Mouse (Mus musculus): ENCODE data around the gene Atl1. TPM values are rescaled to one million over a fixed set of nuclear protein-coding genes. Genes with fewer than 3 reads are reported as not detected.
A peak's percentile ranks its signal among the peaks of the same experiment; 100 is the strongest.

Gene Atl1
- polyA plus RNA-seq, 1 experiment from 2014 or later, result 4.5 TPM

DNA sequence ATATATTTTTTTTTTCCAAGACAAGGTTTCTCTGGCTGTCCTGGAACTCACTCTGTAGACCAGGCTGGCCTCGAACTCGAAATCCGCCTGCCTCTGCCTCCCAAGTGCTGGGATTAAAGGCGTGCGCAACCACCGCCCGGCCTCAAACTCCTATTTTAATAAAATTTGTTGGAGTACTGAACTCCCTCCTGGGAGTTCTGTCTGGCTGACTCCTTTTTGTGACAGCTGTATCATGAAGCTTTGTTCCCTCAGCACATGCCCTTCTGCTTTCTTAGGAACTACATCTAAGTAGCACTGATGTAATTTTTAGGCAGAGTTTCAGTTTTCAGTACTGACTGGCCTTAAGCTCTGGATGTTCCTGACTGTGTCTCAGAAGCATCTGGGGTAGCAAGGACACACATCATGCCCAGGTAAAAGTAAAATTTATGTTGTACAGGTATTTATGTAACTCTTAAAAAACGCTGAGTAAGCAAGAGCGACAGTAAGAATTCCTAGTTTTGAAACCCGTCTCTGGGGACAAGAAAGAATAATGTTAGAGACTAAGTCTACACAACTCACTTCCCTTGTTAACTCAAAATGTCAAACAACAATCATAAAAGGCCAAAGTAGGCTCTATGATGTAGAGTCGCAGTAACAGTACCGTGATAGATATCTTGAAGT lies 36.6 kb upstream of the Atl1 start:
- Histone ChIP-seq H3K9ac (ENCODE audit: low read length) (no peak overlapping the region), H3K27ac (ENCODE audit: low read length) (no peak overlapping the region), H3K4me3 (replicated peaks; ENCODE audit: low read length) (no peak overlapping the region), H3K4me2 (ENCODE audit: low read depth, low read length) (no peak overlapping the region), H3K27me3 (ENCODE audit: control insufficient read depth, insufficient read depth, low read length) (no peaks in the 10 kb centered on the region), H3K36me3 (ENCODE audit: control insufficient read depth, insufficient read depth, low read length) (0 out of 2 replicates have a peak, but pooled peaks cover 5% of the 10 kb centered on the region), H3K4me1 (ENCODE audit: control insufficient read depth, insufficient read depth, low read length) (peaks cover 3% of the 10 kb centered on the region; the same call in 1 of the 2 replicates), H3K9me3 (replicated peaks; ENCODE audit: control insufficient read depth, low read length) (no peaks in the 10 kb centered on the region)
- WGBS, result 94% methylated on average over 12 of the region's 12 CpGs
- ATAC-seq (ENCODE audit: insufficient read depth, low FRiP score), result no peak

DNA sequence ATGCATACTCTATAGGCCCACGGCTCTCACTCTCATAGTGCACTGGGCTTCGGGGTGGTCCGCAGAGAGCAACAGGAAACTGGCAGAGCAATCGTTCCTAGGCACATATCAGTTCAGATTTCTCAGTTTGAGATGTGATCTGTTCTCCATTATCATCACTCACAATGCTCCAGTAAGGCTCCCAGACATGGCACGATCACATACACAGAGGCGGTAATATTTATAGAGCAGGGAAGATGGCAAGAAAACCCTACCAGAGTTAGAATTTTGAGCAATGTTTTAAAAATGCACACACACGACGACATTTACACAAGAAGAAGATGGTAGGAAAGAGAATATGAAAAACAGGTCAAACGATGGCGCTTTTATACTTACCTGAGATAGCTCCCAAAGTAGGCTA lies 36.0 kb upstream of the Atl1 start:
- Histone ChIP-seq H3K27me3 (ENCODE audit: control insufficient read depth, insufficient read depth, low read length) (no peaks in the 10 kb centered on the region), H3K36me3 (ENCODE audit: control insufficient read depth, insufficient read depth, low read length) (0 out of 2 replicates have a peak, but pooled peaks cover 5% of the 10 kb centered on the region), H3K9me3 (replicated peaks; ENCODE audit: control insufficient read depth, low read length) (no peaks in the 10 kb centered on the region), H3K4me3 (replicated peaks; ENCODE audit: low read length) (no peak overlapping the region), H3K4me2 (ENCODE audit: low read depth, low read length) (no peak overlapping the region), H3K4me1 (ENCODE audit: control insufficient read depth, insufficient read depth, low read length) (peaks cover 3% of the 10 kb centered on the region; the same call in 1 of the 2 replicates), H3K27ac (ENCODE audit: low read length) (no peak overlapping the region), H3K9ac (ENCODE audit: low read length) (no peak overlapping the region)
- WGBS, result 94% methylated on average over 10 of the region's 10 CpGs
- ATAC-seq (ENCODE audit: insufficient read depth, low FRiP score), result no peak

DNA sequence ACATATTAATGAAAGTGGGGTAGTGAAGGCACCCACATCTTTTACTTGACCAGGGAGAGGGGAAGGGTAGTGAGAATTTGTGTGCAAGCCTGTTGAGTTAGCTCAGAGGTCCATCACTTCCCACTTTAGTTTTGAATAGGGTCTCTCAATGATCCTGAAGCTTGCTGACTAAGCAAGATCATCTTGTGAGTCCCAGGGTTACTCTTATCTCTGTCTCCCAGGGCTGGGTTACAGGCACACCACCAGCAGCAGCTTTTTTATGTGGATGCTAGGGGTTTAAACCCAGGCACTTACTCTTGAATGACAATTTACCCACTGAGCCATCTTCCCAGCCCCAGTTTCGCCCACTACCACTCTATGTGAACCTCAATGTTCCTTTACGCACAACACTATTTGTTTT lies 34.8 kb upstream of the Atl1 start:
- peaks cover 3% of the 10 kb centered on the region; the same call in 1 of the 2 replicates for H3K4me1 ChIP-seq (ENCODE audit: control insufficient read depth, insufficient read depth, low read length)
- no peak overlapping the region for H3K27ac ChIP-seq (ENCODE audit: low read length)
- no peak overlapping the region for H3K4me3 ChIP-seq (replicated peaks; ENCODE audit: low read length)
- H3K9me3 ChIP-seq (replicated peaks; ENCODE audit: control insufficient read depth, low read length), result no peaks in the 10 kb centered on the region
- no peak for ATAC-seq (ENCODE audit: insufficient read depth, low FRiP score)
- 0 out of 2 replicates have a peak, but pooled peaks cover 5% of the 10 kb centered on the region for H3K36me3 ChIP-seq (ENCODE audit: control insufficient read depth, insufficient read depth, low read length)
- H3K27me3 ChIP-seq (ENCODE audit: control insufficient read depth, insufficient read depth, low read length), result no peaks in the 10 kb centered on the region
- H3K4me2 ChIP-seq (ENCODE audit: low read depth, low read length), result no peak overlapping the region
- no peak overlapping the region for H3K9ac ChIP-seq (ENCODE audit: low read length)
- 92% methylated on average over 2 of the region's 2 CpGs for WGBS

DNA sequence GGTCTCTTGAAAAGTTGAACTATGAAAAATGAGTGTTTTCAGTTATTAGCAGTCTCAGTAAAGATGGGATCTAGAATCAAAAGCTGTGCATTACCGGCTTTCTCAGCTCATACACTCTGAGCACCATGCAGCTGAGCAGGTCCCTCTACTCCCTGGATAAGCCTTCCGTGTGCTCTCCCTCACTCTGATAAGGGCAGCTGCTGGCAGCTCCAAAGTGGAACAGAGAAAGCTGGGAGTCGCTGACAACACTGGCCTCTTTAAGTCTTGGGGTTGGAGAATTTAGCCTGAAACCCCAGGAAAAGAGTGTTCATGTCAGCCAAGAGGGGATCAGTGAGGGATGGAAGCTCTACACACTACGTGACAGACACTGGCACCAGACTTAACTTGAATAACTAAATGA lies 33.6 kb upstream of the Atl1 start:
- H3K4me2 ChIP-seq (ENCODE audit: low read depth, low read length), result no peak overlapping the region
- ATAC-seq (ENCODE audit: insufficient read depth, low FRiP score), result no peak
- H3K9me3 ChIP-seq (replicated peaks; ENCODE audit: control insufficient read depth, low read length), result no peaks in the 10 kb centered on the region
- no peak overlapping the region for H3K9ac ChIP-seq (ENCODE audit: low read length)
- 68% methylated on average over 4 of the region's 4 CpGs for WGBS
- H3K4me3 ChIP-seq (replicated peaks; ENCODE audit: low read length), result no peak overlapping the region
- no peak overlapping the region for H3K27ac ChIP-seq (ENCODE audit: low read length)
- H3K4me1 ChIP-seq (ENCODE audit: control insufficient read depth, insufficient read depth, low read length), result peaks cover 3% of the 10 kb centered on the region; the same call in 1 of the 2 replicates
- no peaks in the 10 kb centered on the region for H3K27me3 ChIP-seq (ENCODE audit: control insufficient read depth, insufficient read depth, low read length)
- 0 out of 2 replicates have a peak, but pooled peaks cover 5% of the 10 kb centered on the region for H3K36me3 ChIP-seq (ENCODE audit: control insufficient read depth, insufficient read depth, low read length)

DNA sequence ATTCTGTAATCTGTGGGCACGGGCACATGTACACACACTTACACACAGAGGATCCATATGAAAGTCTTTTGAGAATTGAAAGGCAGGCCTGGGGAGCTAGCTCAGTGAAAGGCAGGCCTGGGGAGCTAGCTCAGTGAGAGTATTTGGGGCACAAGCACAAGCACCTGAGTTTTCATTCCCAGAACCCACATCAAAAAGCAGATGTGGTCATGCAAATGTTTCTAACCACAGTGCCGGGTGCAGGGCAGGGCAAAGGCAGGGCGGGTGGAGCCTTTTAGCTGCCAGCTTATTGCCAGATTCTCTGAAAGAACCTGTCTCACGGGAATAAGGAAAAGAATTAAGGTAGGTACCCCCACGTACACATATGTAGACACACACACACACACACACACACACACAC lies 28.9 kb upstream of the Atl1 start:
- Histone ChIP-seq H3K4me1 (ENCODE audit: control insufficient read depth, insufficient read depth, low read length) (peaks cover 6% of the 10 kb centered on the region; the same call in 1 of the 2 replicates), H3K27ac (ENCODE audit: low read length) (no peak overlapping the region), H3K36me3 (ENCODE audit: control insufficient read depth, insufficient read depth, low read length) (no peaks in the 10 kb centered on the region), H3K4me2 (ENCODE audit: low read depth, low read length) (no peak overlapping the region), H3K27me3 (ENCODE audit: control insufficient read depth, insufficient read depth, low read length) (no peaks in the 10 kb centered on the region), H3K9me3 (replicated peaks; ENCODE audit: control insufficient read depth, low read length) (no peaks in the 10 kb centered on the region), H3K4me3 (replicated peaks; ENCODE audit: low read length) (no peak overlapping the region), H3K9ac (ENCODE audit: low read length) (no peak overlapping the region)
- 66% methylated on average over 5 of the region's 5 CpGs for WGBS
- ATAC-seq (ENCODE audit: insufficient read depth, low FRiP score), result no peak

DNA sequence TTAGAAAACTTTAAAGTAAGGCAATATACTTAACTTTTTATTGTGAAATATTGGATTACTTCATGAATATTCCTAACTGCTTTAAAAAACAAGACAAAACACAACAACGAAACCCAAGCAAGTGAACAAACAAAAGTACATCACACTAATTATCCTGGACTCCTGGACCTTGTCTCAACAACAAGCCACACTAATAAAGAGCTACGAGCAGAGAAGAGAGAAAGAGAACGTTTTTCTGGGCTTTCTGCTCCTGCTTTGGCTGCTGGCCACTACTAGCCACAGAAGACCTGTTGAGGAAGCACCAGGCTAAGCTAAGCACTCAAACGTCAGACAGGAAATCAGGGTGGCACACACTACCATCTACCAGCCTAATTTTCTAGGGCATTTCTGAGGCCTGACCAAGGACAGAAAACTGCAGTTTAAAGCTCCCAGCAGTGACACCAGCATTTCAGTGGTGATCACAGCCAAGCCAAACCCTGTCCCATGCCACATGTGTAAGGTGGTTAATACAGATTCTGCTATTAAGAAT lies 28.2 kb upstream of the Atl1 start:
- H3K4me3 ChIP-seq (replicated peaks; ENCODE audit: low read length), result no peak overlapping the region
- no peak overlapping the region for H3K4me2 ChIP-seq (ENCODE audit: low read depth, low read length)
- WGBS, result 60% methylated on average over 4 of the region's 4 CpGs
- H3K27ac ChIP-seq (ENCODE audit: low read length), result no peak overlapping the region
- H3K9me3 ChIP-seq (replicated peaks; ENCODE audit: control insufficient read depth, low read length), result no peaks in the 10 kb centered on the region
- H3K4me1 ChIP-seq (ENCODE audit: control insufficient read depth, insufficient read depth, low read length), result 0 out of 2 replicates have a peak, but pooled peaks cover 5% of the 10 kb centered on the region
- ATAC-seq (ENCODE audit: insufficient read depth, low FRiP score), result no peak
- H3K9ac ChIP-seq (ENCODE audit: low read length), result peak overlapping the region; percentile 31; the same call in 1 of the 2 replicates
- no peaks in the 10 kb centered on the region for H3K36me3 ChIP-seq (ENCODE audit: control insufficient read depth, insufficient read depth, low read length)
- H3K27me3 ChIP-seq (ENCODE audit: control insufficient read depth, insufficient read depth, low read length), result no peaks in the 10 kb centered on the region

DNA sequence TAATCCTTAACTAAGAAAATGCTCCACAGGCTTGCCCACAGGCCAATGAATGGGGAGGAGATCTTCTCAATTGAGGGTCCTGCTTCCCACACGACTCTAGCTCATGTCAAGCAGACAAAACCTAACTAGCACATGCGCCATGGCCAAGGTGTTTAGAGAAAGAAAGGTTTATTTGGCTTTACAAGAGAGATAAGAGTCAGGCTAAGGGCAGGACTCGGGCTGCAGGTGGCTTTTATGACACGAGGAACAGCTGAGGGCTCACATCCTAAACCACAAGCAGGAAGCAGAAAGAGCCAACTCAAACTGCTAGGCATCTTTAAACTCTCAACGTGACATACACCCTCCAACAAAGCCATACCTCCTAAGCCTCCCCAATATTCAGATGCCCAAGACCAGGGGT lies 25.1 kb upstream of the Atl1 start:
- H3K4me2 ChIP-seq (ENCODE audit: low read depth, low read length), result no peak overlapping the region
- no peak overlapping the region for H3K4me3 ChIP-seq (replicated peaks; ENCODE audit: low read length)
- no peak overlapping the region for H3K9ac ChIP-seq (ENCODE audit: low read length)
- no peak overlapping the region for H3K27ac ChIP-seq (ENCODE audit: low read length)
- H3K36me3 ChIP-seq (ENCODE audit: control insufficient read depth, insufficient read depth, low read length), result peaks cover 7% of the 10 kb centered on the region; the same call in 1 of the 2 replicates
- H3K27me3 ChIP-seq (ENCODE audit: control insufficient read depth, insufficient read depth, low read length), result no peaks in the 10 kb centered on the region
- no peak for ATAC-seq (ENCODE audit: insufficient read depth, low FRiP score)
- no peaks in the 10 kb centered on the region for H3K9me3 ChIP-seq (replicated peaks; ENCODE audit: control insufficient read depth, low read length)
- WGBS, result 59% methylated on average over 5 of the region's 5 CpGs
- H3K4me1 ChIP-seq (ENCODE audit: control insufficient read depth, insufficient read depth, low read length), result 0 out of 2 replicates have a peak, but pooled peaks cover 5% of the 10 kb centered on the region

DNA sequence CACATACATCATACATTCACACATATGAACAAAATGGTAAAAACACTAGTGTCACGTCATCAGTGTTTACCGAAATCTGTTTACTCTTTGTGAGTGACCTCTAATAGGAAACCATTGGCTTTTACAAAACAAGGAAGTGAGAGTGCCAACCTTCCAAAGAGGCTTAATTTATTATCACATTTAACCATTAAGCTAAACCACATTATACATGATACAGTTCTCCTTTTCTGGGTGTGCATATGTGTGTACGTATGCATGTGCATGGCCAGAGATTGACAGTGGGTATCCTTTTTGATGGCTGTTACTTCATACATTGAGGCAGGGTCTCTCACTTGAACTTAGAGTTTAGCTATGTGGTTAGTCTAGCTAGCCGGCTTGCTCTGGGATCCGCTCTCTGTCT lies 20.8 kb upstream of the Atl1 start:
- H3K36me3 ChIP-seq (ENCODE audit: control insufficient read depth, insufficient read depth, low read length), result peaks cover 7% of the 10 kb centered on the region; the same call in 1 of the 2 replicates
- H3K4me3 ChIP-seq (replicated peaks; ENCODE audit: low read length), result no peak overlapping the region
- no peak overlapping the region for H3K9ac ChIP-seq (ENCODE audit: low read length)
- H3K4me1 ChIP-seq (ENCODE audit: control insufficient read depth, insufficient read depth, low read length), result no peaks in the 10 kb centered on the region; the same call in 1 of the 2 replicates
- no peak overlapping the region for H3K27ac ChIP-seq (ENCODE audit: low read length)
- no peaks in the 10 kb centered on the region for H3K27me3 ChIP-seq (ENCODE audit: control insufficient read depth, insufficient read depth, low read length)
- H3K4me2 ChIP-seq (ENCODE audit: low read depth, low read length), result no peak overlapping the region
- WGBS, result 92% methylated on average over 5 of the region's 5 CpGs
- H3K9me3 ChIP-seq (replicated peaks; ENCODE audit: control insufficient read depth, low read length), result no peaks in the 10 kb centered on the region
- ATAC-seq (ENCODE audit: insufficient read depth, low FRiP score), result no peak

DNA sequence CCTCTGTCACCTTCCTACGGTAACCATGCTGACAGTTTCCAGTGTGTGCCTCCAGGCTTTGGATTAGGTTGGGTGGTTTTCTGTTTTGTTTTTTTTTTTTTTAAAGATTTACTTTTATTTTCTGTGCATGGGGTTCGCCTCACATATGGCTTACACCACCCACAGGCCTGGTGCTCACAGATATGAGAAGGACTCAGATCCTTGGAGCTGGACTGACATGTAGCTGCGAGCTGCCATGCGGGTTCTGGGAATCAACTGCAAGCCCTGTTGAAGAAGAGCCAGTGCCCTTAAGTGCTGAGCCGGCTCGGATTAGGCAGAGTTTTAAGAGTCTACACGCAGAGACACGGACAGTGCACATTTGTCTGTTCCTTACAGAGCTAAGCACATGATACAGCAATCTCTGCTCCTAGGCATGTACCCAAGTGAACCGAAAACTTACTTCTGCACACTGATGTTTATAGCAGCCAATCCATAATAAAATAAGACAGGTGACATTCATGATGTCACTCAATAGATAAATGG lies 14.5 kb upstream of the Atl1 start:
- Histone ChIP-seq H3K4me3 (replicated peaks; ENCODE audit: low read length) (no peak overlapping the region), H3K4me1 (ENCODE audit: control insufficient read depth, insufficient read depth, low read length) (peaks cover 21% of the 10 kb centered on the region), H3K9ac (ENCODE audit: low read length) (no peak overlapping the region), H3K9me3 (replicated peaks; ENCODE audit: control insufficient read depth, low read length) (no peaks in the 10 kb centered on the region), H3K4me2 (ENCODE audit: low read depth, low read length) (no peak overlapping the region), H3K36me3 (ENCODE audit: control insufficient read depth, insufficient read depth, low read length) (no peaks in the 10 kb centered on the region), H3K27ac (ENCODE audit: low read length) (no peak overlapping the region), H3K27me3 (ENCODE audit: control insufficient read depth, insufficient read depth, low read length) (no peaks in the 10 kb centered on the region)
- WGBS, result 89% methylated on average over 9 of the region's 9 CpGs
- ATAC-seq (ENCODE audit: insufficient read depth, low FRiP score), result no peak
